Mouse (Mus musculus) MEL (cell line): ENCODE results near the gene Dvl2. TPM values are rescaled to one million over a fixed set of nuclear protein-coding genes. Genes with fewer than 3 reads are reported as not detected.

Experiments used
- DNase-seq: peaks from one replicate; pipeline ENCODE4 v3.0.0; 2011; ENCODE audit warnings: low read depth, low spot score
- H3K27ac ChIP-seq: 2 replicates; pipeline ENCODE4 v1.5.1; 2012; ENCODE audit warnings: low read depth, mild to moderate bottlenecking, control low read depth, low read length, moderate library complexity; ENCODE audit not compliant: control insufficient read depth
- H3K27me3 ChIP-seq, 2 experiments: fragments of 150-350 bp in 1 of 2; sonication (generic) in 1 of 2; 2 replicates each; pipeline ENCODE4 v1.6.1; 2012; ENCODE audit warnings: low read length in 2 of 2, mild to moderate bottlenecking in 2 of 2, improper control_type of control experiment in 1 of 2, moderate library complexity in 1 of 2; ENCODE audit not compliant: insufficient read depth in 2 of 2, control insufficient read depth in 1 of 2
- H3K36me3 ChIP-seq, 2 experiments: 2 replicates each; pipeline ENCODE4 v1.6.1; 2012 to 2014; ENCODE audit warnings: low read length in 2 of 2, improper control_type of control experiment in 1 of 2, inconsistent platforms in 1 of 2, mild to moderate bottlenecking in 1 of 2; ENCODE audit not compliant: insufficient read depth in 2 of 2, control insufficient read depth in 1 of 2
- H3K4me1 ChIP-seq, 2 experiments: fragments of 150-350 bp in 1 of 2; sonication (generic) in 1 of 2; 2 replicates each; pipeline ENCODE4 v1.6.1; 2012; ENCODE audit warnings: low read length in 2 of 2, improper control_type of control experiment in 1 of 2, mild to moderate bottlenecking in 1 of 2; ENCODE audit not compliant: insufficient read depth in 2 of 2, control insufficient read depth in 1 of 2
- H3K4me3 ChIP-seq, 2 experiments: fragments of 150-350 bp in 1 of 2; sonication (generic) in 1 of 2; 2 replicates each; pipeline ENCODE4 v1.5.1; 2012; ENCODE audit warnings: low read depth in 2 of 2, low read length in 2 of 2, mild to moderate bottlenecking in 2 of 2, moderate library complexity in 2 of 2, control low read depth in 1 of 2, improper control_type of control experiment in 1 of 2; ENCODE audit not compliant: control insufficient read depth in 1 of 2, insufficient read depth in 1 of 2
- H3K79me2 ChIP-seq: 2 replicates; pipeline ENCODE4 v1.6.1; 2012; ENCODE audit warnings: mild to moderate bottlenecking, low read length, moderate library complexity; ENCODE audit not compliant: control insufficient read depth, poor library complexity, insufficient read depth
- H3K9ac ChIP-seq: 2 replicates; pipeline ENCODE4 v1.6.1; 2012; ENCODE audit warnings: low read depth, mild to moderate bottlenecking, control low read depth, low read length, moderate library complexity; ENCODE audit not compliant: control insufficient read depth, poor library complexity, severe bottlenecking
- H3K9me3 ChIP-seq: fragments of 150-350 bp; sonication (generic); replicated peaks from 2 replicates; pipeline ENCODE4 v1.6.1; 2012; ENCODE audit warnings: mild to moderate bottlenecking, low read length, improper control_type of control experiment, moderate library complexity; ENCODE audit not compliant: insufficient read depth
- CHD2 ChIP-seq: IDR thresholded peaks from 2 replicates; pipeline ENCODE4 v1.6.1; 2011; ENCODE audit warnings: low read length, improper control_type of control experiment
- E2F4 ChIP-seq: IDR thresholded peaks from 2 replicates; pipeline ENCODE4 v1.6.1; 2011; ENCODE audit warnings: low read depth, low read length, improper control_type of control experiment, borderline replicate concordance
- EP300 ChIP-seq, 2 experiments: IDR thresholded peaks; 2 replicates each; pipeline ENCODE4 v1.6.1; 2011; ENCODE audit warnings: improper control_type of control experiment in 2 of 2, low read length in 2 of 2, low read depth in 1 of 2, mild to moderate bottlenecking in 1 of 2
- ETS1 ChIP-seq: IDR thresholded peaks from 2 replicates; pipeline ENCODE4 v1.6.1; 2012; ENCODE audit warnings: low read depth, mild to moderate bottlenecking, inconsistent platforms, low read length, improper control_type of control experiment, moderate library complexity
- GATA1 ChIP-seq: IDR thresholded peaks from 2 replicates; pipeline ENCODE4 v1.6.1; 2011; ENCODE audit warnings: low read depth, low read length, improper control_type of control experiment
- HCFC1 ChIP-seq: IDR thresholded peaks from 2 replicates; pipeline ENCODE4 v1.6.1; 2012; ENCODE audit warnings: low read depth, mild to moderate bottlenecking, inconsistent platforms, low read length, improper control_type of control experiment, moderate library complexity
- JUND ChIP-seq: IDR thresholded peaks from 2 replicates; pipeline ENCODE4 v1.6.1; 2011; ENCODE audit warnings: low read depth, mild to moderate bottlenecking, improper control_type of control experiment, low read length
- MAFK ChIP-seq: IDR thresholded peaks from 2 replicates; pipeline ENCODE4 v1.6.1; 2011; ENCODE audit warnings: low read depth, mild to moderate bottlenecking, low read length, improper control_type of control experiment, borderline replicate concordance
- MAX ChIP-seq: IDR thresholded peaks from 2 replicates; pipeline ENCODE4 v1.6.1; 2011; ENCODE audit warnings: low read length, improper control_type of control experiment
- MYB ChIP-seq: IDR thresholded peaks from 2 replicates; pipeline ENCODE4 v1.6.1; 2011; ENCODE audit warnings: mild to moderate bottlenecking, low read depth, low read length, improper control_type of control experiment
- NELFE ChIP-seq: IDR thresholded peaks from 2 replicates; pipeline ENCODE4 v1.6.1; 2011; ENCODE audit warnings: low read depth, low read length, improper control_type of control experiment
- POLR2AphosphoS5 ChIP-seq: IDR thresholded peaks from 2 replicates; pipeline ENCODE4 v1.6.1; 2012; ENCODE audit warnings: low read depth, borderline replicate concordance, mild to moderate bottlenecking, inconsistent platforms, low read length, moderate library complexity, mixed read lengths
- RCOR1 ChIP-seq: IDR thresholded peaks from 2 replicates; pipeline ENCODE4 v1.6.1; 2012; ENCODE audit warnings: low read depth, mild to moderate bottlenecking, inconsistent platforms, low read length, improper control_type of control experiment
- TAL1 ChIP-seq: IDR thresholded peaks from 2 replicates; pipeline ENCODE4 v1.6.1; 2012; ENCODE audit warnings: mild to moderate bottlenecking, inconsistent platforms, low read length, moderate library complexity, mixed read lengths
- USF2 ChIP-seq, 2 experiments: IDR thresholded peaks; 2 replicates each; pipeline ENCODE4 v1.6.1; 2011 to 2012; ENCODE audit warnings: improper control_type of control experiment in 2 of 2, low read length in 2 of 2, borderline replicate concordance in 1 of 2, inconsistent platforms in 1 of 2, low read depth in 1 of 2, mild to moderate bottlenecking in 1 of 2; ENCODE audit not compliant: insufficient read depth in 1 of 2
- ZKSCAN1 ChIP-seq: IDR thresholded peaks from 2 replicates; pipeline ENCODE4 v1.6.1; 2012; ENCODE audit warnings: low read depth, mild to moderate bottlenecking, inconsistent platforms, low read length, improper control_type of control experiment, moderate library complexity
- polyA plus RNA-seq, 2 experiments: library from polyadenylated mRNA; stranded (reverse) in 1 of 2; unstranded in 1 of 2; fragments of >175 nt in 1 of 2; fragments of >200 nt in 1 of 2; gene quantifications; 2 replicates each; pipeline versions ENCODE4 v1.2.1 to v1.2.4; 2012; ENCODE audit warnings: low replicate concordance in 2 of 2, low read depth in 1 of 2; ENCODE audit not compliant: insufficient read length in 2 of 2, insufficient read depth in 1 of 2, missing spikeins in 1 of 2
- total RNA-seq: library from RNA; depleted of rRNA; stranded (reverse); fragments of 300-350 nt; gene quantifications from 2 replicates; pipeline ENCODE4 v1.2.3, GENCODE M21; 2012

Gene Dvl2
- total and polyA plus RNA-seq, 3 experiments, result 38.5 to 40.1 TPM; not detected in 1

- Histone ChIP-seq H3K27ac (no peak overlapping the region), H3K9ac (no peak overlapping the region), H3K36me3 (peaks cover 4 to 5% of the 10 kb centered on the region in 2 experiments), H3K9me3 (no peaks in the 10 kb centered on the region), H3K27me3 (no peaks in the 10 kb centered on the region), H3K4me3 (no peak overlapping the region), H3K79me2 (peaks cover 3% of the 10 kb centered on the region; the same call in 1 of the 2 replicates), H3K4me1 (peaks cover 2 to 4% of the 10 kb centered on the region in 2 experiments; a peak in 3 of 4 replicates)
- no peak for TF ChIP-seq TAL1
- TF ChIP-seq ETS1, result no peak
- TF ChIP-seq CHD2, result no peak
- DNase-seq, result no peak
Observed at GRCm38 (mm10) chr11:70010548-70010947, 10.2 kb downstream of the Dvl2 start.

GRCm38 (mm10) chr11:70010961-70011360 lies 10.6 kb downstream of the Dvl2 start:
- no peaks in the 10 kb centered on the region for H3K9me3 ChIP-seq
- H3K36me3 ChIP-seq, result peaks cover 4 to 7% of the 10 kb centered on the region in 2 experiments
- no peak overlapping the region for H3K4me3 ChIP-seq
- no peak for DNase-seq
- no peak for TF ChIP-seq POLR2AphosphoS5
- TF ChIP-seq USF2 (IDR thresholded peaks at IDR 0.05; ENCODE audit: borderline replicate concordance in 1 of 2, insufficient read depth in 1 of 2, low read depth in 1 of 2, low read length in 2 of 2), result no peak
- TF ChIP-seq MYB, result no peak
- TF ChIP-seq GATA1, result no peak
- TF ChIP-seq MAFK, result no peak
- TF ChIP-seq CHD2, result no peak
- no peak for TF ChIP-seq ZKSCAN1
- TF ChIP-seq EP300 (IDR thresholded peaks at IDR 0.05; ENCODE audit: low read depth in 1 of 2, low read length in 2 of 2), result no peak
- H3K4me1 ChIP-seq, result peaks cover 4 to 6% of the 10 kb centered on the region in 2 experiments; a peak in 3 of 4 replicates
- H3K27me3 ChIP-seq, result no peaks in the 10 kb centered on the region
- H3K79me2 ChIP-seq, result peaks cover 3% of the 10 kb centered on the region; the same call in 1 of the 2 replicates
- no peak overlapping the region for H3K27ac ChIP-seq
- H3K9ac ChIP-seq, result no peak overlapping the region

GRCm38 (mm10) chr11:70012931-70013330 lies 12.5 kb downstream of the Dvl2 start:
- Histone ChIP-seq H3K27me3 (no peaks in the 10 kb centered on the region), H3K36me3 (peaks cover 4 to 20% of the 10 kb centered on the region in 2 experiments), H3K27ac (no peak overlapping the region), H3K9ac (no peak overlapping the region), H3K9me3 (no peaks in the 10 kb centered on the region), H3K79me2 (peaks cover 3% of the 10 kb centered on the region; the same call in 1 of the 2 replicates), H3K4me1 (peaks cover 6 to 17% of the 10 kb centered on the region in 2 experiments)
- no peak for DNase-seq
- TF ChIP-seq E2F4, result no peak
- no peak for TF ChIP-seq HCFC1
- TF ChIP-seq RCOR1, result no peak
- TF ChIP-seq ZKSCAN1, result no peak
- no peak for TF ChIP-seq JUND
- no peak for TF ChIP-seq NELFE
- no peak for TF ChIP-seq MAX
- TF ChIP-seq, all 39 proteins: peak for 0
- H3K4me3 ChIP-seq, result no peak overlapping the region
